Mouse (Mus musculus) midbrain, embryonic 16.5 days (tissue): ENCODE measurements around the gene Gemin8. TPM values are rescaled to one million over a fixed set of nuclear protein-coding genes. Genes with fewer than 3 reads are reported as not detected.

Source experiments
- ATAC-seq: fragments of 200-750 bp; cut with Nextera tagmentation; 2 replicates; pipeline ENCODE4 v1.8.0; 2017; ENCODE audit warnings: moderate TSS enrichment
- H3K27ac ChIP-seq: fragments of 300-500 bp; sonication (generic); 2 replicates; pipeline ENCODE4 v1.5.1; 2014; ENCODE audit warnings: mild to moderate bottlenecking, low read length, mixed read lengths
- H3K27me3 ChIP-seq: fragments of 300-500 bp; sonication (generic); 2 replicates; pipeline ENCODE4 v1.6.1; 2014; ENCODE audit warnings: low read depth, low read length, mixed read lengths; ENCODE audit not compliant: control insufficient read depth, insufficient read depth
- H3K36me3 ChIP-seq: fragments of 300-500 bp; sonication (generic); 2 replicates; pipeline ENCODE4 v1.6.1; 2014; ENCODE audit warnings: mild to moderate bottlenecking, low read length, moderate library complexity, mixed read lengths; ENCODE audit not compliant: control insufficient read depth, insufficient read depth
- H3K4me1 ChIP-seq: fragments of 300-500 bp; sonication (generic); 2 replicates; pipeline ENCODE4 v1.6.1; 2014; ENCODE audit warnings: mild to moderate bottlenecking, low read length, mixed read lengths; ENCODE audit not compliant: control insufficient read depth, insufficient read depth
- H3K4me2 ChIP-seq: fragments of 300-500 bp; sonication (generic); 2 replicates; pipeline ENCODE4 v1.6.1; 2014; ENCODE audit warnings: mild to moderate bottlenecking, low read length, mixed read lengths
- H3K4me3 ChIP-seq: fragments of 300-500 bp; sonication (generic); 2 replicates; pipeline ENCODE4 v1.5.1; 2014; ENCODE audit warnings: low read depth, mild to moderate bottlenecking, low read length, moderate library complexity, mixed read lengths
- H3K9ac ChIP-seq: fragments of 300-500 bp; sonication (generic); 2 replicates; pipeline ENCODE4 v1.6.1; 2014; ENCODE audit warnings: low read depth, low read length, mixed read lengths
- H3K9me3 ChIP-seq: fragments of 300-500 bp; sonication (generic); replicated peaks from 2 replicates; pipeline ENCODE4 v1.6.1; 2014; ENCODE audit warnings: mild to moderate bottlenecking, low read length, mixed read lengths; ENCODE audit not compliant: control insufficient read depth, poor library complexity, severe bottlenecking
- WGBS: fragments of 180-500 bp; shearing (Covaris S2); extraction: QIAGEN DNeasy Blood & Tissue Kit; methylation state at CpG from one replicate; pipeline ENCODE4 v1.1.7; 2014; 5-methylcytosine and 5-hydroxymethylcytosine counted together
- polyA plus RNA-seq: library from polyadenylated mRNA; unstranded; fragments of >200 nt; fragmentation: Nextera tagmentation; extraction: Ambion mirVana; gene quantifications from 2 replicates; pipeline ENCODE4 v1.2.1, GENCODE M21; 2015

The Gemin8 gene
- polyA plus RNA-seq, 1 experiment from 2014 or later = 7.7 TPM

GRCm38 (mm10) chrX:166173796-166174195 is 3.5 kb downstream of the Gemin8 start:
- Histone ChIP-seq H3K27ac (no peak overlapping the region; the same call in 1 of the 2 replicates), H3K36me3 (no peaks in the 10 kb centered on the region), H3K9ac (no peak overlapping the region), H3K4me2 (no peak overlapping the region), H3K4me3 (no peak overlapping the region), H3K9me3 (no peaks in the 10 kb centered on the region), H3K27me3 (no peaks in the 10 kb centered on the region), H3K4me1 (peaks cover 3% of the 10 kb centered on the region; the same call in 1 of the 2 replicates)
- WGBS = 33% methylated on average over 7 of the region's 7 CpGs
- peak; percentile 12; the same call in 1 of the 2 replicates for ATAC-seq

GRCm38 (mm10) chrX:166177929-166178328 is 7.7 kb downstream of the Gemin8 start:
- no peak overlapping the region for H3K27ac ChIP-seq
- H3K36me3 ChIP-seq = no peaks in the 10 kb centered on the region
- H3K9me3 ChIP-seq = no peaks in the 10 kb centered on the region
- 92% methylated on average over 7 of the region's 7 CpGs for WGBS
- H3K4me3 ChIP-seq = no peak overlapping the region
- H3K4me1 ChIP-seq = no peaks in the 10 kb centered on the region
- H3K27me3 ChIP-seq = no peaks in the 10 kb centered on the region
- ATAC-seq = no peak
- H3K9ac ChIP-seq = no peak overlapping the region
- no peak overlapping the region for H3K4me2 ChIP-seq

DNA sequence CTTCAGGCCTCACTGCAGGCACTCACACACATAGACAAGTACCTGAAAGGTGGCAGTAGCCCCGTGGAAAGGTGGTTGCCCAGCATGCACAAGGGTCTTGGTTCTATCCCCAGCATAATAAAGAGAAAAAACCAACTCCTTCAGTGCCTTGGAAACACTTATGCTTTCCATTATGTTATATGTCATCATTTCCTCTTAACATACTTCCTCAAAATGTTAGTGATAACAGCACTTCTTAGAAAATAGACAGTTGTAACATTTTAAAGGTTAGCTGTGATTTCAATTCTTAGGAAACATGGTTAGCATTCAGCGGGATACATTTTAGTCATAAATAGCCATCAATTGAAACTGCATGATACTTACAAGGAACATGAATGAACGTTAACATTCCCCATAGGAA is 12.8 kb downstream of the Gemin8 start:
- no peaks in the 10 kb centered on the region for H3K27me3 ChIP-seq
- no peaks in the 10 kb centered on the region for H3K4me1 ChIP-seq

GRCm38 (mm10) chrX:166185327-166185913 is 15.2 kb downstream of the Gemin8 start:
- H3K4me3 ChIP-seq = no peak overlapping the region
- no peaks in the 10 kb centered on the region for H3K9me3 ChIP-seq
- no peak overlapping the region for H3K9ac ChIP-seq
- H3K36me3 ChIP-seq = no peaks in the 10 kb centered on the region
- 94% methylated on average over 9 of the region's 9 CpGs for WGBS
- no peak for ATAC-seq
- no peaks in the 10 kb centered on the region for H3K27me3 ChIP-seq
- H3K27ac ChIP-seq = no peak overlapping the region
- H3K4me1 ChIP-seq = no peaks in the 10 kb centered on the region
- no peak overlapping the region for H3K4me2 ChIP-seq

More for the DNA sequence above, 12.8 kb downstream of the Gemin8 start:
- Histone ChIP-seq H3K4me3 (no peak overlapping the region), H3K9me3 (no peaks in the 10 kb centered on the region), H3K4me2 (no peak overlapping the region), H3K27ac (no peak overlapping the region), H3K36me3 (no peaks in the 10 kb centered on the region), H3K9ac (no peak overlapping the region)
- 81% methylated on average over 3 of the region's 3 CpGs for WGBS
- ATAC-seq = no peak

- H3K4me3 ChIP-seq = no peak overlapping the region
- H3K27me3 ChIP-seq = no peaks in the 10 kb centered on the region
- no peaks in the 10 kb centered on the region for H3K9me3 ChIP-seq
- WGBS = 91% methylated on average over 1 of the region's 1 CpGs
- H3K4me1 ChIP-seq = no peaks in the 10 kb centered on the region
- no peak overlapping the region for H3K27ac ChIP-seq
- no peak for ATAC-seq
- H3K36me3 ChIP-seq = no peaks in the 10 kb centered on the region
- H3K9ac ChIP-seq = no peak overlapping the region
- no peak overlapping the region for H3K4me2 ChIP-seq
Measured at GRCm38 (mm10) chrX:166187803-166188202, 17.5 kb downstream of the Gemin8 start.

- Histone ChIP-seq H3K9ac (no peak overlapping the region), H3K27me3 (no peaks in the 10 kb centered on the region), H3K4me1 (no peaks in the 10 kb centered on the region), H3K27ac (no peak overlapping the region), H3K4me2 (no peak overlapping the region), H3K9me3 (no peaks in the 10 kb centered on the region), H3K4me3 (no peak overlapping the region), H3K36me3 (no peaks in the 10 kb centered on the region)
- no peak for ATAC-seq
Measured at GRCm38 (mm10) chrX:166196327-166196726, 26.1 kb downstream of the Gemin8 start.

DNA sequence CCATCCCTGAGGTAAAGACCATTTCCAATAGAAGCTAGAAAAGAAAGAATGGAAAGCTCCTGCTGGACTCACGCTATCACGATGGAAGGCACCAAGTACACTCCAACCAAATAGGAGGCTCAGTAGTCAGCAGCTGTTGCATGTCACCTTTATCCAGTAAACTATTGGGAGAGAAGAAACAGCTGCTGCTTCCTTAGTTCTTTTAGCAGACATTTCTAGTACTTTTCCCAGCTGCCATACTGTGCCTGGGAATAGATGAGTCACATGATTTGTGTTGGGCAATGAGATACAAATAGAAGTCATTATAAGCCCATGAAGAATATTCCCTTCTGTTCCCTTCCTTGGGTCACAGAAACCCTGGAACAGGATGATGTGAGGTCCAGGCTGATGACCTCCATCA is 28.0 kb downstream of the Gemin8 start:
- H3K4me1 ChIP-seq = no peaks in the 10 kb centered on the region
- H3K36me3 ChIP-seq = no peaks in the 10 kb centered on the region
- no peak overlapping the region for H3K9ac ChIP-seq
- H3K4me3 ChIP-seq = no peak overlapping the region
- H3K4me2 ChIP-seq = no peak overlapping the region
- no peaks in the 10 kb centered on the region for H3K9me3 ChIP-seq
- no peaks in the 10 kb centered on the region for H3K27me3 ChIP-seq
- no peak for ATAC-seq
- H3K27ac ChIP-seq = no peak overlapping the region
- 97% methylated on average over 2 of the region's 2 CpGs for WGBS

DNA sequence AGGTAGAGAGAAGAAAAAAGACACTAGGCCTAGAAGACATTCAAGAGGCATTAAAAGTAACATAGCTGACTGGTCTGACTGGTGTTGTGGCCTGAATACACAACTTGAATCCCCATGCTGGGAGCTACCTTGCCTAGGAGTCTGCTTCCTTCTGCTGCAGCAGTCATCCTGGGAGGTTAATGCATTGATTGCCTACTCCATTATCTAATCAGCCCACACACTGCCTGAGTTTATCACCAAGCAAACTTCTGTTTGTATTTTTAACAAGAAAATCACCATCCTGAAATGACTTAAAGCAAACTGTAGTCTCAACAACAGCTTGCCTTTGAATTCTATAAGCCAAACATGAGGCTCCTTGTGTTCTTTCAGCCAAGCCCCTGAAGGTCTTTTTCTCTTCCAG is 29.6 kb downstream of the Gemin8 start:
- H3K36me3 ChIP-seq = no peaks in the 10 kb centered on the region
- no peak overlapping the region for H3K4me2 ChIP-seq
- H3K4me3 ChIP-seq = no peak overlapping the region
- no peaks in the 10 kb centered on the region for H3K9me3 ChIP-seq
- no peak for ATAC-seq
- H3K9ac ChIP-seq = no peak overlapping the region
- no peak overlapping the region for H3K27ac ChIP-seq
- no peaks in the 10 kb centered on the region for H3K27me3 ChIP-seq
- H3K4me1 ChIP-seq = no peaks in the 10 kb centered on the region

GRCm38 (mm10) chrX:166214576-166214975 is 44.3 kb downstream of the Gemin8 start:
- no peaks in the 10 kb centered on the region for H3K9me3 ChIP-seq
- no peaks in the 10 kb centered on the region for H3K36me3 ChIP-seq
- no peaks in the 10 kb centered on the region for H3K4me1 ChIP-seq
- H3K27ac ChIP-seq = no peak overlapping the region
- H3K27me3 ChIP-seq = peaks cover 3% of the 10 kb centered on the region
- H3K9ac ChIP-seq = no peak overlapping the region
- WGBS = 65% methylated on average over 2 of the region's 2 CpGs
- H3K4me2 ChIP-seq = no peak overlapping the region
- no peak overlapping the region for H3K4me3 ChIP-seq
- no peak for ATAC-seq
